Mouse (Mus musculus): ENCODE results near the gene Pik3cg.

DNA sequence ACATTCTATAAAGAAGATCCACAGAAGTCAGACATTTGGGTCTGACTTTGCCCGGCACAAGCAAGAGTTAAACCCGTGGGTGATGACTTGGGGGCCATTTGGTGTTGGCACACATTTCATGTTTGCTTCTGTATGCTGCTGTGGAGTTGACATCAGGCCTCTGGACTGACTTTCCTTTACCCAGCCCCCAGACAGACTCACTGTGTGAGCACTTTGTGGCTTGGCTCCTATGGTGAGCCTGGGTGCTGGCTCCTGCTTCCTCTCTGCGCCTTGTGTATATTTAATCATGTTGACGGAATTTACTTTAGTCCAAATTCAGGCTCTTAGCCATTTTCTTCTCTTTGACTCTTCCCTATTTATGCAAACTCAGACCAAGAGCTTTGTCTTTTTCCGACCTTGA is 69.6 kb downstream of the Pik3cg start:
- TF ChIP-seq POLR2A (IDR thresholded peaks at IDR 0.05; ENCODE audit: control insufficient read depth, extremely low read depth, insufficient read depth, low read length, poor library complexity) (no peak), CTCF (IDR thresholded peaks at IDR 0.05; ENCODE audit: borderline replicate concordance, control insufficient read depth, extremely low read depth, insufficient read depth, low read length, poor library complexity) (no peak)

Measured in thymus, adult 2 months (tissue).